Mouse (Mus musculus) kidney, adult 2 months (tissue): Measurements from ENCODE around the gene Lcp1.

ENCODE experiments used
- CTCF ChIP-seq: fragments of 200-500 bp; conservative IDR thresholded peaks from 2 replicates; pipeline ENCODE4 v1.5.1; 2011; ENCODE audit warnings: low read depth, mild to moderate bottlenecking, control low read depth, low read length, moderate library complexity, mixed read lengths; ENCODE audit not compliant: insufficient read depth, insufficient read length
- POLR2A ChIP-seq: fragments of 200-500 bp; IDR thresholded peaks from one replicate; pipeline ENCODE4 v1.6.1; 2011; ENCODE audit warnings: low read depth, low read length, control low read depth

DNA sequence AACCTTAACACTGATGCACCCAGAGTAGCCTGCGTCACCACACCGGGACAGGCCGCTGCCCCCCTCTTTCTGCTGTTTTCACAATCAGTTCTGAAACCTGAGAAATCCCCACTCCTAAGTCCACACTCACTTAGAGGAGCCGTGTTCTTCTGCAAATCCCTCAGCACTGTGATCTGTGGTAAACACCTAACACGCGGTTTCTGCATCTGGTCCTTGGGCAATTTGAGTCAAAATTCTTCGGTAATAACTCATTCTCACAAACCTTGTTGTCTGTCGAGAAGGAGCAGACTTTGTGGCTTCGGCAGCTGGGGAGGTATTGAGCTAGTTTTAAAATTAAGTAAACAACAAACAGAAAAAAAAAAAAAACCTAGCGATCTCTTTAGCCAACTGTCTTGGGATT lies 62.0 kb downstream of the Lcp1 start:
- TF ChIP-seq CTCF = no peak
- TF ChIP-seq POLR2A = no peak
